Mouse (Mus musculus) limb, embryonic 12.5 days (tissue): ENCODE data around the gene Med14. TPM values are rescaled to one million over a fixed set of nuclear protein-coding genes. Genes with fewer than 3 reads are reported as not detected.

Experiments used
- ATAC-seq: fragments of 200-750 bp; cut with Nextera tagmentation; 2 replicates; pipeline ENCODE4 v1.8.0; 2017; ENCODE audit warnings: low read depth, moderate TSS enrichment; ENCODE audit not compliant: insufficient number of reproducible peaks, insufficient read depth, low FRiP score, low TSS enrichment
- H3K27ac ChIP-seq: fragments of 300-500 bp; sonication (generic); 2 replicates; pipeline ENCODE4 v1.5.1; 2016; ENCODE audit warnings: mild to moderate bottlenecking, moderate library complexity
- H3K27me3 ChIP-seq: fragments of 300-500 bp; sonication (generic); 2 replicates; pipeline ENCODE4 v1.6.1; 2016; ENCODE audit warnings: mild to moderate bottlenecking, moderate library complexity
- H3K36me3 ChIP-seq: fragments of 300-500 bp; sonication (generic); 2 replicates; pipeline ENCODE4 v1.6.1; 2016; ENCODE audit warnings: mild to moderate bottlenecking, moderate library complexity
- H3K4me1 ChIP-seq: fragments of 300-500 bp; sonication (generic); replicated peaks from 2 replicates; pipeline ENCODE4 v1.6.1; 2016
- H3K4me2 ChIP-seq: fragments of 300-500 bp; sonication (generic); 2 replicates; pipeline ENCODE4 v1.6.1; 2016; ENCODE audit warnings: mild to moderate bottlenecking, moderate library complexity
- H3K4me3 ChIP-seq: fragments of 300-500 bp; sonication (generic); replicated peaks from 2 replicates; pipeline ENCODE4 v1.5.1; 2016; ENCODE audit warnings: mild to moderate bottlenecking
- H3K9ac ChIP-seq: fragments of 300-500 bp; sonication (generic); replicated peaks from 2 replicates; pipeline ENCODE4 v1.6.1; 2016; ENCODE audit warnings: mild to moderate bottlenecking, moderate library complexity
- H3K9me3 ChIP-seq: fragments of 300-500 bp; sonication (generic); 2 replicates; pipeline ENCODE4 v1.6.1; 2016; ENCODE audit warnings: mild to moderate bottlenecking, moderate library complexity
- whole genome bisulfite sequencing: fragments of 180-500 bp; shearing (Covaris S2); methylation state at CpG from one replicate; pipeline ENCODE4 v1.1.7; 2016; 5-methylcytosine and 5-hydroxymethylcytosine counted together
- polyA plus RNA-seq: library from polyadenylated mRNA; unstranded; fragments of >200 nt; fragmentation: Nextera tagmentation; extraction: Ambion mirVana; gene quantifications from 2 replicates; pipeline ENCODE4 v1.2.1, GENCODE M21; 2016

The Med14 gene
- polyA plus RNA-seq, 1 experiment from 2014 or later = 13.3 TPM

DNA sequence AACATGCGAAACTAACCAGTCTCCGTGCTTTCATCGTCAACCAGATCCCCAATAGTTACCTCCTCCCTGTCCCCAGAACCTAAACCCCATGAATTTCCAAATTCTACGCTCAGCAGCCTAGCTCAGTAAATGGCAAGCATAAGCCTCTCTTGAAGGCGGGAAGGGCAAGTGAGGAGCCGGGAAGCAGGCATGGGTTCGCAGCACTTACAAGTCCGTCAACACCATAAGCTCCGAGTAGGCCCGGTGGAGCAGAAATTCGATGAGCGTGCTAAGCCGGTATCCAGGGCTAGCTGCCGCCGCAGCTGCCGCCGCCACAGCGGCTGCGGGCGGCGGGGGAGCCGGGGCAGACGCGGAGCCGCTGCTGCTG, 631 bp downstream of the Med14 start:
- Histone ChIP-seq H3K9me3 (no peaks in the 10 kb centered on the region), H3K4me3 (peak overlapping the region; percentile 61), H3K4me2 (peak overlapping the region; percentile 57), H3K27me3 (peaks cover 17% of the 10 kb centered on the region), H3K9ac (peak overlapping the region; percentile 81), H3K27ac (peak overlapping the region; percentile 98), H3K36me3 (no peaks in the 10 kb centered on the region), H3K4me1 (no peaks in the 10 kb centered on the region)
- 7% methylated on average over 25 of the region's 25 CpGs for WGBS
- ATAC-seq = no peak

DNA sequence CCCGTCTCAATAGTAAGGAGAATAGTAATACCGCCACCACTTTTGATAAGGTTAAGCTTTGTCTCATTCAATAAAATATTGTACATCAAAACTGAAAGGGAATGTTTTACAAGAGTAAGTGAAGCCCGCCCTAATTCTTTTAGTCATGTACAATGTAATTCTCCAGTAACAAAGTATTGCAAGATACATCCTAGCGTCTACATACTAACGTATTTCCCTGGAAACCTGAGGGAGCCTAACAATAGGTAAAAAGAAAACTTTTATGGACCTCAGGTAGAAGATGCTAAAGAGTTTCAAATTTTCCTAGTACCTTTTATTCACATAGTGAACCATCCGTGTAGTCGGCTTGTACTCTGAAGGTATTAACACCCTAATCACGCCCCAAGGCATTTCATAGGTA, 1.4 kb downstream of the Med14 start:
- H3K9ac ChIP-seq = peak overlapping the region; percentile 81; the same call in 1 of the 2 replicates
- H3K36me3 ChIP-seq = no peaks in the 10 kb centered on the region
- peaks cover 17% of the 10 kb centered on the region for H3K27me3 ChIP-seq
- no peak overlapping the region for H3K27ac ChIP-seq
- whole genome bisulfite sequencing = 19% methylated on average over 8 of the region's 8 CpGs
- no peaks in the 10 kb centered on the region for H3K4me1 ChIP-seq
- H3K4me3 ChIP-seq = peak overlapping the region; percentile 61
- peak overlapping the region; percentile 57 for H3K4me2 ChIP-seq
- H3K9me3 ChIP-seq = no peaks in the 10 kb centered on the region
- no peak for ATAC-seq

DNA sequence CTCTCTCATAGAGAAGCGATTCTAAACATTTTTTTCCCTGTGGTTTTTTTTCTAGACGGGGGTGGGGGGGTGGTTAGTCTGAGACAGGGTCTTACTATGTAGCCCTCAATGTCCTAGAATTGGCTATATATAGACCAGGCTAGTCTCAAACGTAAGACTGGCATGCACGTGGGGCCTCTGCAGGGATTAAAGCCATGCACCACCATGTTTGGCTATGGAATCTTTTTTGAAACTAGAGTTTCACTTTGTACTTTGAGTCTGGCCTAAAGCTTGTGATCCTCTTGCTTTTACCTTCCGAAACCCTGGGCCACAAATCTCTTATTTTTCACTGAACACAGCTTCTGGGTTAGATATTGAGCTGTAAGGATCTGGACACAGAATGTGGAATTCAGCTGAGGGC, 2.2 kb downstream of the Med14 start:
- no peaks in the 10 kb centered on the region for H3K4me1 ChIP-seq
- 61% methylated on average over 5 of the region's 5 CpGs for WGBS
- H3K4me2 ChIP-seq = peak overlapping the region; percentile 57
- no peak overlapping the region for H3K27ac ChIP-seq
- H3K36me3 ChIP-seq = no peaks in the 10 kb centered on the region
- no peak overlapping the region for H3K4me3 ChIP-seq
- H3K27me3 ChIP-seq = peaks cover 17% of the 10 kb centered on the region
- no peak overlapping the region for H3K9ac ChIP-seq
- H3K9me3 ChIP-seq = no peaks in the 10 kb centered on the region
- no peak for ATAC-seq

DNA sequence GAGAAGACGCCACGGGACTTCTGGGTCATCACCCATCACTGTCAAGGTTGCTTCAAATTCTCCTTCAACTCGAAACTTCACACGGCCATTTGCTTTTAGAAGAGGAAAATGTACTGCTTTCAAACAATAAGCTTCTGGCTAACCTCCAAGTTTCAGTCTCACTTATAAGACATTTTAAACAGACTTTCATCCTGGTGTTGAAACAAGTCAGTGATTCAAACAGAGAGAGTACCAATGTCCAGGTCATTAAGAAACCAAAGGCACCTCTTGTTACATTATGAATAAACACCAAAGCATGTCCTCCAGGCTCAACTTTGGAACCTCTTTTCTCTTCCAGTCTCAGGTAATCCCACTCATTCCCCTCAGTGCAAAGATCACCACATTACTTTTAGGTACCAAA, 14.0 kb downstream of the Med14 start:
- peaks cover 9% of the 10 kb centered on the region for H3K36me3 ChIP-seq
- no peak overlapping the region for H3K27ac ChIP-seq
- H3K4me2 ChIP-seq = no peak overlapping the region
- 88% methylated on average over 4 of the region's 4 CpGs for WGBS
- H3K4me3 ChIP-seq = no peak overlapping the region
- H3K9ac ChIP-seq = no peak overlapping the region
- H3K9me3 ChIP-seq = no peaks in the 10 kb centered on the region
- no peaks in the 10 kb centered on the region for H3K27me3 ChIP-seq
- no peaks in the 10 kb centered on the region for H3K4me1 ChIP-seq
- no peak for ATAC-seq

DNA sequence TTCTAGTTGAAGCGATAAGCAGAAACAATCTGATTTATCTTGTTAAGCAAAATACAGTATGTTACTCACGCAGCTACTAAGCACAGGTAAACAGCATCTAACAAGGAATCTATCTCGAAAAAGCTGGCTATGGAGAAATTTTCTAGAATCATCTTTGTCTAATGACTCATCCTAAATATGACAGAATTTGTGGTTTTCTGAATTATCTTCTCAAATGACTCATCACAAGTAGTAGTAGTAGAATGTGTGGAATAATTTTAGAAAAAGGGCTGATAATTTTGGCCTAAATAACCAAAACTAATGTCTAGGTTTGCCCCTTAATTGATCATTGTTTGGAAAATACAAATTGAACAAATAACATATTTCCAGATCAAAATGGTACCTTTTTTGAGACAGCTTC, 15.1 kb downstream of the Med14 start:
- no peaks in the 10 kb centered on the region for H3K27me3 ChIP-seq
- H3K4me1 ChIP-seq = no peaks in the 10 kb centered on the region
- no peak overlapping the region for H3K4me3 ChIP-seq
- no peak for ATAC-seq
- H3K9ac ChIP-seq = no peak overlapping the region
- no peak overlapping the region for H3K27ac ChIP-seq
- 93% methylated on average over 3 of the region's 3 CpGs for WGBS
- H3K36me3 ChIP-seq = peaks cover 9% of the 10 kb centered on the region
- H3K9me3 ChIP-seq = no peaks in the 10 kb centered on the region
- no peak overlapping the region for H3K4me2 ChIP-seq

DNA sequence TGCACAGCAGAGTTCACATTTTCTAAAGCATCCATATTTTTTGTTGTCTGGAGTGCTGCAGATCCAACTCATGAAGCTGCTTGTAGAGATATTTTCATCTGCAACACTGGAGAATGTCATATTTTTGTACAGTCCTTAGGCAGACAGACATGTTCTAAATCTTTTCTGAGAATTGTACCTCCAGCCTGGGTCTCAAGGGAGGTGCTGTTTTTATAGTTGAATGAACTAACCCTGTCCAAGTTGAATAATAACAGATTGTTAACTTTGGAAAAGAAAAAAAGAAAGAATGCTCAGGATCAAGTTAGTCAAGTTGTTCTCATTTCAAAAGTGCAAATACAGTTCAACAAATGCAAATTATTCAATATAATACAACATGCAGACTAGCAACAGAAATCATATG, 21.5 kb downstream of the Med14 start:
- H3K27me3 ChIP-seq = no peaks in the 10 kb centered on the region
- H3K4me1 ChIP-seq = no peaks in the 10 kb centered on the region
- H3K36me3 ChIP-seq = peaks cover 8% of the 10 kb centered on the region; the same call in 1 of the 2 replicates
- no peak for ATAC-seq
- H3K9me3 ChIP-seq = no peaks in the 10 kb centered on the region
- H3K9ac ChIP-seq = no peak overlapping the region
- no peak overlapping the region for H3K4me3 ChIP-seq
- H3K4me2 ChIP-seq = no peak overlapping the region
- no peak overlapping the region for H3K27ac ChIP-seq

DNA sequence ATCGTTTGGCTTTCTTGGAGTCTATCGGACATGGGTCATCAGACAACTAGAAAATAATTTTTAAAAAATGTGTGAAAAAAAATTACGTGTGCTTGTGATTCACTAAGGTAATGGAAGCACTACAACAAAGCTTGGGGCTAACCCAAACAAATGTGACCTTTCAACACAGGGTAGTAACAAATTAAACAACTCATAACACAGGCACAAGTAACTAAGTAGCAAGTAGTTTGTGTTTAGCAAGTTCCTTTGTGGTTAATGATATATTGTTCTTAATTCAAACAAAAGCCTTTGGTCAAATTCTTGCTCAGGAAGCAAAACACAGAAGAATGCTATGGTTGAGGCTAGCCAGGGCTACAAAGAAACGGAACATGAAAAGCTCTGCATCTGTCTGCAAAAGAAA, 45.8 kb downstream of the Med14 start:
- Histone ChIP-seq H3K27me3 (no peaks in the 10 kb centered on the region), H3K4me1 (no peaks in the 10 kb centered on the region), H3K4me2 (no peak overlapping the region), H3K9ac (no peak overlapping the region), H3K27ac (no peak overlapping the region), H3K36me3 (peaks cover 32% of the 10 kb centered on the region; the same call in 1 of the 2 replicates), H3K9me3 (no peaks in the 10 kb centered on the region), H3K4me3 (no peak overlapping the region)
- no peak for ATAC-seq
- 88% methylated on average over 4 of the region's 4 CpGs for WGBS

DNA sequence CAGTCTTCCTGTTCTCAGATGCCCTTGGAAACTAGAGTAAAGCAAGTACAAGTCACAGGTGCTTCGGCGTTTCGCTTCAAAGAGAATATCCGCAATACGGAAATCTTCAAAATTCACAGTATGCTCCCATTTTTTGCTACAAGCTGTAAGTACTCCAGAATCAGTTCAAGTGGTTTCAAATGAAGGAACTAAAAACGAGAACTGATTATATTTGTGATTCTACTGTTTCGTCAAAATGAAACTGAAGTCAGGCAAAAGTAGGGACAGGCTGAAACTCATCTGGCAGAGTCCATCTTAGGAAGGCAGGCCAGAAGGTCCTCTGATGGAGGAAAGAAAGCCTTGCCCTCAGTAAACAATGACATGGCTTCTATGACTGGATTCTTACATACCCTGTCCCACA, 48.1 kb downstream of the Med14 start:
- Histone ChIP-seq H3K27ac (no peak overlapping the region), H3K27me3 (no peaks in the 10 kb centered on the region), H3K36me3 (peaks cover 36% of the 10 kb centered on the region; the same call in 1 of the 2 replicates), H3K4me2 (no peak overlapping the region), H3K4me1 (no peaks in the 10 kb centered on the region), H3K4me3 (no peak overlapping the region), H3K9ac (no peak overlapping the region), H3K9me3 (no peaks in the 10 kb centered on the region)
- no peak for ATAC-seq
- WGBS = 94% methylated on average over 7 of the region's 7 CpGs

DNA sequence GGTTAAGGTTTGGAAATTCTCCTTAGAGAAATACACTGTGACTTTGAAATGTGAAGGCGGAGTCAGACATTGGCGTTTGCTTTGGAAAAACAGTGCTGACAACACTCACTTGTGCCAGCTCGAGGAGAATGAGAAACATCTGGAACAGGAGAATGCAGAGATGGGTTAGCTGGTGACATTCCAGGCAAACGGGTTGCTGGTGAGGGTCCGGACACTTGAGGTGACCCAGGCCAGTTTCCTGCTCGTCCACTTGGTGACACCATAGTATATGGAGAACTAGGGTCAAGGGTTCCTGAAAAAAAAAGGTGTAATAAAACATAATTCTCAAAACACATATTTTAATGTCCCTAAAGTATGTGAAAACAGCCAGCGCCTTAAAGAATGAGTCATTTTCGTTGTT, 75.0 kb downstream of the Med14 start:
- Histone ChIP-seq H3K27ac (no peak overlapping the region), H3K4me2 (no peak overlapping the region), H3K9ac (no peak overlapping the region), H3K9me3 (no peaks in the 10 kb centered on the region), H3K27me3 (no peaks in the 10 kb centered on the region; the same call in 1 of the 2 replicates), H3K4me1 (no peaks in the 10 kb centered on the region), H3K4me3 (no peak overlapping the region), H3K36me3 (peaks cover 19% of the 10 kb centered on the region)
- ATAC-seq = no peak
- WGBS = 72% methylated on average over 8 of the region's 8 CpGs

DNA sequence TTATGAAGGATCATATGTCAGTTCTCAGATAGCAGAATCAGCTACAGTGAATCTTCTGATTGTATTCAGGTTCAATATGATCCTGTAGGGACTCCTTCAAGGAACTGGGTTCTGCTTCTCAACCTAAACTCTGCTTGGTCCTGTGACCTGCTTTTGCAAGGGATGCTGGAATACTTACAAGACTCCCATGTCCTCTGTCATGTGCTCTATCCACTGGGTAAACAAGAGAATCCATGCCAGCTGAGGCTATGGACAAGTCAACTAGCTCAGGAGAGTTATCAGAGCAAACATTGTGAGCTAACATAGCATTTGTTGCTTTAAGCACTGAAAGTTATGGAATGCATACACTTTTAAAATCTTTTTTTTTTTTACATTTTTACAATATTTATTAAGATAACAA, 75.8 kb downstream of the Med14 start:
- Histone ChIP-seq H3K4me3 (no peak overlapping the region), H3K27me3 (no peaks in the 10 kb centered on the region; the same call in 1 of the 2 replicates), H3K4me1 (no peaks in the 10 kb centered on the region), H3K4me2 (no peak overlapping the region), H3K27ac (no peak overlapping the region), H3K36me3 (peaks cover 19% of the 10 kb centered on the region), H3K9ac (no peak overlapping the region), H3K9me3 (no peaks in the 10 kb centered on the region)
- no peak for ATAC-seq

DNA sequence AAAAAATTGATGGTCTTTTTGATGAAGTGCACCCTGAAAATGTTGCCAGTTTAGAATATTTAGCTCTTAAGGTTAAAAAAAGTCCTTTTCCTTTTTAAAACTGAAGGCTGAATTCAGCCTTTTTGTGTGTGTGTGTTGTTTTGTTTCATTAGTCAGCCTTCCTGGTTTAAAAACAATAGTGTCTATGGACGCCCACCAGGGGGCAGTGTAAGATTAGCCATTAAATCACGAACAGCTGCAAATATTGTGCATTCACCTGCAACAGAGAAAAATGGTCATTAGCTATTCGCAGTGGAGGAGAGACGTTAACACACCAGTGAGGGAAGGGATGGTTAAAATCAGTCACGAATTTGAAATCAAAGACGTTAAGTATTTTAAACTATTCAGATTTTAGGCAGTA, 84.5 kb downstream of the Med14 start:
- H3K27me3 ChIP-seq = peaks cover 14% of the 10 kb centered on the region
- H3K9ac ChIP-seq = no peak overlapping the region
- WGBS = 34% methylated on average over 6 of the region's 6 CpGs
- H3K4me3 ChIP-seq = no peak overlapping the region
- 0 out of 2 replicates have a peak, but pooled peaks cover 2% of the 10 kb centered on the region for H3K4me1 ChIP-seq
- no peaks in the 10 kb centered on the region for H3K9me3 ChIP-seq
- H3K4me2 ChIP-seq = no peak overlapping the region
- no peak for ATAC-seq
- peaks cover 8% of the 10 kb centered on the region; the same call in 1 of the 2 replicates for H3K36me3 ChIP-seq
- H3K27ac ChIP-seq = no peak overlapping the region

DNA sequence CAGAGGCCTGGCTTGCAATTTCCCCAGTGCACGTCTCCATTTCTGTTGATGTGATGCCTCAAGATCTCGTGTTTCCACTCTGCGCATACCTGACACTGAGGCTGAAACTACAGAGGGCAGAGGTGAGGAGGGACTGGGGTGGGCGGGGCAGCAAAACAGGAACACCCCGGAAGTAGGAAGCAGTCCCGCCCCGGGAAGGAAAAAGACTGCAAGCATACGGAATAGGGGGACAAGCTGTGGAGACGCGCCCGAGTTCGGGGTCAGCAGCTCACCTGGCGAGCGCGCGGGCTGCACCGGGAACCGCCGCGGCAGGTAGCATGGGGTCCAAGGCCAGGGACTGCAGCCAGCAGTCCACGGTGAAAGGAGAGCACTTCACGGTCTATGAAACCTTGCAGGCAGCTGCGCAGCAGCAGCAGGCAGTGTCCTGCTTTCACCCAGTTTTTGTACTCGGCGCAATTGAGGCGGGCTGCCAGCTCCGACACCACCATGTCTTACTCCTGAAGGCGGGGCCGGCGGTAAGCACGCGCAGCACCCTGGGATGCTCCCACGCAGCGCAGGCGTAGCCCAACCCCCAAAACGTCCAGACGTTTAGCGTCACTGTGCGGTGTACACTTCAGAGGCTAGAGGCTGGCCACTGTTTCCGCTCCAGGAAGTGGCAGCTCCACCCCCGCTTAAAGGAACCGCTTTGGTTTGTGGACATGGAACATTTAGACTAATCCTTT, 88.7 kb downstream of the Med14 start, which contains the start of gene 1810030O07Rik:
1810030O07Rik (minus strand) TSS at position 615 of the 722 bp plus-strand sequence.
- Histone ChIP-seq H3K9ac (peak within 1 kb of the TSS; percentile 68), H3K9me3 (no peaks in the 10 kb centered on the region), H3K4me3 (peak within 1 kb of the TSS; percentile 62), H3K4me2 (peak within 1 kb of the TSS; percentile 58), H3K27ac (peak within 1 kb of the TSS; percentile 88), H3K27me3 (peaks cover 14% of the 10 kb centered on the region), H3K4me1 (0 out of 2 replicates have a peak, but pooled peaks cover 2% of the 10 kb centered on the region), H3K36me3 (peaks cover 18% of the 10 kb centered on the region; the same call in 1 of the 2 replicates)
- peak; percentile 100 for ATAC-seq
- WGBS = 10% methylated on average over 42 of the region's 42 CpGs
